Mouse (Mus musculus): ENCODE data around the gene Fxr2. TPM values are rescaled to one million over a fixed set of nuclear protein-coding genes. Genes with fewer than 3 reads are reported as not detected.

The Fxr2 gene
- polyA plus RNA-seq, 1 experiment from 2014 or later = 22.9 TPM

DNA sequence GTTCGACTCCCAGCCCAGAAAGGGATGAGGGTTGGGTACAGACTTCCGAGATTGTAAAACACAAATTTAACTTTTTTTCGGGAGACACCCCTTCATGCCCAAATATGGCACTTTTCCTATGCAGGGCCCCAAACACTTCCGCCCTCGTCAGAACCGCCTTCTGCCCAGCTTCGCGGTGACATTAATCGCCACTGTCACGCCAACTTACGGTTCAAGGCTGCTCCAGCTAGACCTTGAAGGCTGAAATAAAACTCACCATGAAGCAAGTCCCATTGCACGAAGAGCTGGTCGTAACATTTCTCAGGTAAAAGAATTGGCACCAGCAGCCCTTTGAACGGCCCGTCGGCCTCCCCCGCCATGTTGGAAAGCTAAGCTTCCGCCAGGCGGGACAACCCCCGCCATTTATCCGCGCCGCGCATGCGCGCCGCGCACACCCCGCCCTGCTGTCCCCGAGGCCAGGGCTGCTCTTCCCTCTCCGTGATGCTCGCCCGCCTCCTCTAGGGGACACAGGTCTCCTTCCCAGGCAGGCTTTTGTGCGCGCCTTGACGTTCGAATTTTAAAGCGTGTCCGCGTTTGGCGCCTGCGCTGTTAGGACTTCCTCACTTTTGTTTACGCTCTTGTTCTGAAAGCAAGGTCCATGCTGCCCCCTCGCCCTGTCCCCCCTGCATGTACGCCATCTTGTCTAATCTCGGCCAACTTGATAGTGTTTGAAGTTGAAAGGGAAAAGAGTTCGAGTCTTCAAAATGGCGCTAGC lies 29.6 kb downstream of the Fxr2 start, which contains the start of gene Mpdu1:
Mpdu1 (minus strand) TSS at position 430 of the 754 bp plus-strand sequence.
- Histone ChIP-seq H3K36me3 (peaks cover 58% of the 10 kb centered on the region), H3K9me3 (replicated peaks) (no peaks in the 10 kb centered on the region), H3K4me2 (peak within 1 kb of the TSS; percentile 70), H3K9ac (peak within 1 kb of the TSS; percentile 57), H3K27ac (peak within 1 kb of the TSS; percentile 95), H3K27me3 (no peaks in the 10 kb centered on the region), H3K4me1 (replicated peaks) (peaks cover 20% of the 10 kb centered on the region), H3K4me3 (peak within 1 kb of the TSS; percentile 62)
- whole genome bisulfite sequencing = under 1% methylated on average over 48 of the region's 48 CpGs
- peak; percentile 95 for ATAC-seq (replicated peaks; ENCODE audit: insufficient number of reproducible peaks, insufficient read depth, low FRiP score, low read depth)

DNA sequence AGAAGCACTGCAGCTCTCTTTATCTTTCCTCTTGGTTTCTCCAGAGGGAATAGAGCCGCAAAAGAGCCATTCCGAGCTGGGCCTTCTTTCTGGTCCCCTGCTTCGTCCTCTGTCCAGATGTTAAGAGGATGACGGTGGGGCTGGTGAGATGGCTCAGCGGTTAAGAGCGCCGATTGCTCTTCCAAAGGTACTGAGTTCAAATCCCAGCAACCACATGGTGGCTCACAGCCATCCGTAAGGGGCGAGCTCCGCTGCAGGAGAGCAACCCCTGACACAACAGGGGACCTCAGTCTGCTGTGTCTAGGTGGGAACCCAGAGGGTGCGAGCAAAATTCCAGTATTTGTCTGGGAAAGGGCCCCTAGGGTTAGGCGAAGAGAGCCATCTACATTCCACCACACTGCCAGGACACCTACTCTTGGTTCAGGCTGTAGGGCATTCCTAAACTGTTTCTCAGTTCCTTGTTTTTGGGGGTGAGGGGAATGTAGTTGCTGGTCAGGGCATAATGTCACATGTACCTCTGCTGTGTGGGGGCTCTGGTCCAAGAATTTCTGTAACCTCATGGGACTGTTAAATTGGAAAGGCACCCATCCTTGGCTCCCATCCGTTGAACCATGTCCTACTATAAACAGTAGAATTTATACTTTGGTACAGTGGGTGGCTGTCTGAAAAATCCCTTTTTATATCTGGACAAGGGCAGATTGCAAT lies 30.3 kb downstream of the Fxr2 start:
- peaks cover 20% of the 10 kb centered on the region for H3K4me1 ChIP-seq (replicated peaks)
- H3K27ac ChIP-seq = peak overlapping the region; percentile 95
- ATAC-seq (replicated peaks; ENCODE audit: insufficient number of reproducible peaks, insufficient read depth, low FRiP score, low read depth) = no peak
- 62% methylated on average over 13 of the region's 13 CpGs for WGBS
- H3K36me3 ChIP-seq = peaks cover 59% of the 10 kb centered on the region
- no peaks in the 10 kb centered on the region for H3K27me3 ChIP-seq
- H3K4me2 ChIP-seq = peak overlapping the region; percentile 70
- no peaks in the 10 kb centered on the region for H3K9me3 ChIP-seq (replicated peaks)
- peak overlapping the region; percentile 57 for H3K9ac ChIP-seq
- H3K4me3 ChIP-seq = peak overlapping the region; percentile 62

- H3K4me3 ChIP-seq = no peak overlapping the region
- peak overlapping the region; percentile 95 for H3K27ac ChIP-seq
- ATAC-seq (replicated peaks; ENCODE audit: insufficient number of reproducible peaks, insufficient read depth, low FRiP score, low read depth) = no peak
- 86% methylated on average over 6 of the region's 6 CpGs for WGBS
- peaks cover 22% of the 10 kb centered on the region for H3K4me1 ChIP-seq (replicated peaks)
- H3K27me3 ChIP-seq = no peaks in the 10 kb centered on the region
- H3K9ac ChIP-seq = no peak overlapping the region
- no peaks in the 10 kb centered on the region for H3K9me3 ChIP-seq (replicated peaks)
- peaks cover 60% of the 10 kb centered on the region for H3K36me3 ChIP-seq
- H3K4me2 ChIP-seq = no peak overlapping the region
Observed at GRCm38 (mm10) chr11:69663795-69664194, 31.0 kb downstream of the Fxr2 start.

GRCm38 (mm10) chr11:69664841-69665240 lies 32.1 kb downstream of the Fxr2 start:
- Histone ChIP-seq H3K4me1 (replicated peaks) (peaks cover 31% of the 10 kb centered on the region), H3K27me3 (no peaks in the 10 kb centered on the region), H3K36me3 (peaks cover 63% of the 10 kb centered on the region), H3K27ac (no peak overlapping the region; the same call in 1 of the 2 replicates), H3K4me3 (no peak overlapping the region), H3K9ac (no peak overlapping the region), H3K9me3 (replicated peaks) (no peaks in the 10 kb centered on the region), H3K4me2 (no peak overlapping the region)
- no peak for ATAC-seq (replicated peaks; ENCODE audit: insufficient number of reproducible peaks, insufficient read depth, low FRiP score, low read depth)
- WGBS = 92% methylated on average over 7 of the region's 7 CpGs

GRCm38 (mm10) chr11:69665457-69665960 lies 32.7 kb downstream of the Fxr2 start:
- Histone ChIP-seq H3K27ac (0 out of 2 replicates have a peak overlapping the region, but pooled peaks have one; percentile 2), H3K4me3 (no peak overlapping the region), H3K9me3 (replicated peaks) (no peaks in the 10 kb centered on the region), H3K4me1 (replicated peaks) (peaks cover 37% of the 10 kb centered on the region), H3K27me3 (no peaks in the 10 kb centered on the region), H3K36me3 (peaks cover 63% of the 10 kb centered on the region), H3K4me2 (no peak overlapping the region), H3K9ac (no peak overlapping the region)
- ATAC-seq (replicated peaks; ENCODE audit: insufficient number of reproducible peaks, insufficient read depth, low FRiP score, low read depth) = no peak
- 72% methylated on average over 9 of the region's 9 CpGs for WGBS

DNA sequence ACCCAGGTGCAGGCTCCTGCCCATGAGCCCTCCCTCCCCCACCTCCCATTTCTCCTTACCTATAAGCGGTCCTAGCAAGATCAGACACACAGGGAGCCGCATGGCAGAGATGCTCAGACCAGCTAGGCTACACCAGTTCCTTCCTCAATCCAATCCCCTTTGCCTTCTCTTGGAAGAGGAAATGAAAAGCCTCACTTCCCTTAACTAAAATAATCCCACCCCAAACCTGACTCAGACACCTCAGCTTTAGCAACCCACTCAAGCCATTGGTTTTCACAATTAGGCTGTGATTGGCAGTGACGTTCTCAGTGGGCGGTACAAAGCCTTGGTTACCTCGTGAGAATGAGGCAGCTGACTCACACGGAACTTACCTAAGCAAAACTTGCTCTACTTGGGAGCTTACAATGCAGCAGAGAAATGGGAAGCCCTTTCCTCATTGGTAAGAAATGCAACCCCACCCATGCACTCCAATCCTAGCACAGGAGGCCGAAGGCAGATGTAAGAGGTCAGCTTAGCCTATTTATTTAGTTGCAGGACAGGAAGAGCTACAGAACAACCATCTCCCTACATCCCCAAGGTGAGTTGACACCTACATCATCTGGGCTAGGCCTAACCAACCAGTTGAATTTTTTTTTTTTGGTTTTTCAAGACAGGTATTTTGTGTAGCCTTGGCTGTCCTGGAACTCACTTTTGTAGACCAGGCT lies 33.3 kb downstream of the Fxr2 start, which contains the start of gene Cd68:
Cd68 (minus strand) TSS at position 193 of the 704 bp plus-strand sequence.
- Histone ChIP-seq H3K9me3 (replicated peaks) (no peaks in the 10 kb centered on the region), H3K27me3 (no peaks in the 10 kb centered on the region), H3K27ac (0 out of 2 replicates have a peak within 1 kb of the TSS, but pooled peaks have one; percentile 2), H3K9ac (no peak within 1 kb of the TSS), H3K4me2 (no peak within 1 kb of the TSS), H3K4me3 (no peak within 1 kb of the TSS), H3K4me1 (replicated peaks) (peaks cover 35% of the 10 kb centered on the region), H3K36me3 (peaks cover 63% of the 10 kb centered on the region)
- WGBS = 30% methylated on average over 7 of the region's 7 CpGs
- no peak for ATAC-seq (replicated peaks; ENCODE audit: insufficient number of reproducible peaks, insufficient read depth, low FRiP score, low read depth)

DNA sequence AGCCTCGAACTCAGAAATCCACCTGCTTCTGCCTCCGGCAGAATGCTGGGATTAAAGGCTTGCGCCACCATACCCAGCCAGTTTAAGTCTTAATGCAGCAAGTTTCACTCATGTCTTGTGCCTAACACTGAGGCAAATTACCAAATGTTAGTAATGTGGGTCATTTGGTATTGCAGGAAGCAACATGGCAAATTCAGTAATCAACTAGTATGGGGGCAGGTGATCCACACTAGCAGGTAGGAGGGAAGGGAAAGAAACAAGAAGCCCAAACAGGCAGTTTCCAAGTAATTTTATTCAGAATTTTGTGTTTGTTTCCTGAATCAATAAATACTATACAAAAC lies 33.8 kb downstream of the Fxr2 start:
- no peak for ATAC-seq (replicated peaks; ENCODE audit: insufficient number of reproducible peaks, insufficient read depth, low FRiP score, low read depth)
- Histone ChIP-seq H3K4me1 (replicated peaks) (peaks cover 30% of the 10 kb centered on the region), H3K36me3 (peaks cover 63% of the 10 kb centered on the region), H3K9me3 (replicated peaks) (no peaks in the 10 kb centered on the region), H3K4me3 (no peak overlapping the region), H3K27ac (no peak overlapping the region), H3K4me2 (no peak overlapping the region), H3K27me3 (no peaks in the 10 kb centered on the region), H3K9ac (no peak overlapping the region)
- 83% methylated on average over 3 of the region's 3 CpGs for WGBS

- Histone ChIP-seq H3K36me3 (peaks cover 73% of the 10 kb centered on the region), H3K27ac (peak overlapping the region; percentile 95), H3K4me1 (replicated peaks) (peaks cover 23% of the 10 kb centered on the region), H3K27me3 (no peaks in the 10 kb centered on the region), H3K9ac (peak overlapping the region; percentile 99), H3K4me3 (peak overlapping the region; percentile 84), H3K4me2 (peak overlapping the region; percentile 74), H3K9me3 (replicated peaks) (no peaks in the 10 kb centered on the region)
- WGBS = under 1% methylated on average over 58 of the region's 61 CpGs
- peak; percentile 72 for ATAC-seq (replicated peaks; ENCODE audit: insufficient number of reproducible peaks, insufficient read depth, low FRiP score, low read depth)
Observed at GRCm38 (mm10) chr11:69670786-69671725, 38.3 kb downstream of the Fxr2 start.

- peak; percentile 5; the same call in 1 of the 2 replicates for ATAC-seq (replicated peaks; ENCODE audit: insufficient number of reproducible peaks, insufficient read depth, low FRiP score, low read depth)
- H3K9me3 ChIP-seq (replicated peaks) = no peaks in the 10 kb centered on the region
- WGBS = under 1% methylated on average over 35 of the region's 43 CpGs
- peaks cover 73% of the 10 kb centered on the region for H3K36me3 ChIP-seq
- peaks cover 23% of the 10 kb centered on the region for H3K4me1 ChIP-seq (replicated peaks)
- peak overlapping the region; percentile 84 for H3K4me3 ChIP-seq
- H3K4me2 ChIP-seq = peak overlapping the region; percentile 74
- H3K9ac ChIP-seq = peak overlapping the region; percentile 99
- no peaks in the 10 kb centered on the region for H3K27me3 ChIP-seq
- H3K27ac ChIP-seq = peak overlapping the region; percentile 95
Observed at GRCm38 (mm10) chr11:69671726-69672124, 38.9 kb downstream of the Fxr2 start.

DNA sequence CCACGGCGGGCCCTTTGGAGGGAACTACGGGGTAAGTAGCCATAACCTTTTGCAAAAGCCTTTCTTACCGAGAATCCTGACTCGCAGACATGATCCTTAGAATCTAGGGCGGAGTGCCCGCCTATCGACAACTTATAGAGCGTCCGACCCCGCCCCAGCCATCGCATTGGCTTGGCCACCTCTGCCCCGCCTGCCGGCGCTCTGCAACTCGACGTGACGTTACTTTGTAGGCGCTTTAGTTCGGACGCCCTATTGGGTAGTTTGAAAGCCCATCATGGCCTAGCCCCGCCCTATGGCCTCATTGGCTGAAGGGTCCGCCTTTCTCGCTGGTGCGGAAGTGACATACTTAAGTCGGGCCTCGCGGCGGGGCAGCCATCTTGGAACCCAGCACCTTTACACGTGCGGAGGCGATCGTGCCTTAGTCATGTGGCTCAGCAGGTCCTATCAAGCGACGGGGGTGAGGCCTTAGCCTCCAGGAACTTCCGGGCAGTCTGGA lies 39.5 kb downstream of the Fxr2 start, which contains the start of gene Eif4a1:
Eif4a1 (minus strand) TSS at position 213 of the 496 bp plus-strand sequence.
- peak within 1 kb of the TSS; percentile 99 for H3K9ac ChIP-seq
- H3K4me1 ChIP-seq (replicated peaks) = peaks cover 23% of the 10 kb centered on the region
- peak within 1 kb of the TSS; percentile 95 for H3K27ac ChIP-seq
- H3K27me3 ChIP-seq = no peaks in the 10 kb centered on the region
- H3K36me3 ChIP-seq = peaks cover 75% of the 10 kb centered on the region
- peak; percentile 95 for ATAC-seq (replicated peaks; ENCODE audit: insufficient number of reproducible peaks, insufficient read depth, low FRiP score, low read depth)
- WGBS = under 1% methylated on average over 36 of the region's 36 CpGs
- H3K4me3 ChIP-seq = peak within 1 kb of the TSS; percentile 84
- peak within 1 kb of the TSS; percentile 74 for H3K4me2 ChIP-seq
- no peaks in the 10 kb centered on the region for H3K9me3 ChIP-seq (replicated peaks)

Measured in heart, embryonic 15.5 days (tissue).